Mouse (Mus musculus) forebrain, embryonic 13.5 days (tissue): ENCODE measurements at regions not wholly inside any gene's neighbourhood (a gene's known extent, or its start where the extent isn't known, plus 50 kb on each side); places are given as distances from the start of the nearest gene placed in this dataset.
A peak's percentile ranks its signal among the peaks of the same experiment; 100 is the strongest.

Source experiments
- ATAC-seq: fragments of 200-750 bp; cut with Nextera tagmentation; 2 replicates; pipeline ENCODE4 v1.8.0; 2017
- H3K27ac ChIP-seq: fragments of 300-500 bp; sonication (generic); 2 replicates; pipeline ENCODE4 v1.5.1; 2015; ENCODE audit warnings: inconsistent platforms, mild to moderate bottlenecking, moderate library complexity
- H3K27me3 ChIP-seq: fragments of 300-500 bp; sonication (generic); 2 replicates; pipeline ENCODE4 v1.6.1; 2015; ENCODE audit warnings: mild to moderate bottlenecking, inconsistent platforms
- H3K36me3 ChIP-seq: fragments of 300-500 bp; sonication (generic); 2 replicates; pipeline ENCODE4 v1.6.1; 2015; ENCODE audit warnings: mild to moderate bottlenecking, inconsistent platforms; ENCODE audit not compliant: poor library complexity, severe bottlenecking
- H3K4me1 ChIP-seq: fragments of 300-500 bp; sonication (generic); 2 replicates; pipeline ENCODE4 v1.6.1; 2015; ENCODE audit warnings: inconsistent platforms
- H3K4me2 ChIP-seq: fragments of 300-500 bp; sonication (generic); 2 replicates; pipeline ENCODE4 v1.6.1; 2015; ENCODE audit warnings: inconsistent platforms, mild to moderate bottlenecking, moderate library complexity
- H3K4me3 ChIP-seq: fragments of 300-500 bp; sonication (generic); 2 replicates; pipeline ENCODE4 v1.5.1; 2015; ENCODE audit warnings: mild to moderate bottlenecking, inconsistent platforms
- H3K9ac ChIP-seq: fragments of 300-500 bp; sonication (generic); 2 replicates; pipeline ENCODE4 v1.6.1; 2015; ENCODE audit warnings: mild to moderate bottlenecking, inconsistent platforms
- H3K9me3 ChIP-seq: fragments of 300-500 bp; sonication (generic); replicated peaks from 2 replicates; pipeline ENCODE4 v1.6.1; 2016; ENCODE audit warnings: inconsistent platforms
- WGBS: fragments of 180-500 bp; shearing (Covaris S2); methylation state at CpG from one replicate; pipeline ENCODE4 v1.1.7; 2015; 5-methylcytosine and 5-hydroxymethylcytosine counted together

DNA sequence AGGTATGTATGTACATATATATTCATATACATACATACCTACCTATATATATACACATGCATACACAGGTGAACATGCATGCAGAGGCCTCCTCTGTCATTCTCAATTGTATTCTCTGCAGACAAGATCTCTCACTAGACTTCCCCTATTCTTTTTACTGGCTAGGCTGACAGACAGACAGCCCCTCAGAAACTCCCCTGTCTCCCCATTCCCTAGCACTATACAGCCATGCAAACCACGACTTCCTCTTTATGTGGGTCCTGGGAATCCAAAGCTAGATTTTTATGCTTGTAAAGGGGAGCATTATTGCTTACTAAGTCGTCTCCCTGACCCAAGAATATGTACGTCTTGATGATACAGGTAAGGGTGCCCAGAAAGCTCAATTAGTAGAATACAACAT, 86.9 kb downstream of the Fam124b start:
- 78% methylated on average over 3 of the region's 3 CpGs for WGBS
- no peak for ATAC-seq
- H3K9me3 ChIP-seq = no peaks in the 10 kb centered on the region
- H3K27me3 ChIP-seq = no peaks in the 10 kb centered on the region
- no peak overlapping the region for H3K9ac ChIP-seq
- H3K4me1 ChIP-seq = no peaks in the 10 kb centered on the region
- no peak overlapping the region for H3K4me3 ChIP-seq
- H3K4me2 ChIP-seq = no peak overlapping the region
- H3K27ac ChIP-seq = no peak overlapping the region
- no peaks in the 10 kb centered on the region for H3K36me3 ChIP-seq

DNA sequence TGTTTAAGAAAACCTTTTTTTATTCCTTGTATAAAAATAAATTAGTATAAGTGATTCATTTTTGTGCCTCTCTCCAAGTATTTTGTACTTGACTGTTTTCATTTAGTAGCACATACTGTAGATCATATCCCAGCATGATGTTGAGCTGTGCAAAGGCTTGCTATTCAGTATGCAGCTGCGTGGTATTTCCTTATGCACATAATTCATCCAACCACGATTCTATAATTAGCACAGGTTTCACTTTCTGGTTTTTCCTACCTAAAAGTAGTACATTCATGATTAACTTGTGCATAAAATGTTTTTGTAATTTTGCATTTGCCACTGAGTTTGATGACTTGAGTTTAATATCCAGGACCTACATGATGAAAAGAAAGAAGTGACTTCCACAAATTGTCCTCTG, 94.3 kb downstream of the Fam124b start:
- Histone ChIP-seq H3K4me1 (no peaks in the 10 kb centered on the region), H3K4me2 (no peak overlapping the region), H3K27ac (no peak overlapping the region), H3K4me3 (no peak overlapping the region), H3K9me3 (no peaks in the 10 kb centered on the region), H3K27me3 (no peaks in the 10 kb centered on the region), H3K9ac (no peak overlapping the region), H3K36me3 (no peaks in the 10 kb centered on the region)
- WGBS = 89% methylated on average over 2 of the region's 2 CpGs
- ATAC-seq = no peak

DNA sequence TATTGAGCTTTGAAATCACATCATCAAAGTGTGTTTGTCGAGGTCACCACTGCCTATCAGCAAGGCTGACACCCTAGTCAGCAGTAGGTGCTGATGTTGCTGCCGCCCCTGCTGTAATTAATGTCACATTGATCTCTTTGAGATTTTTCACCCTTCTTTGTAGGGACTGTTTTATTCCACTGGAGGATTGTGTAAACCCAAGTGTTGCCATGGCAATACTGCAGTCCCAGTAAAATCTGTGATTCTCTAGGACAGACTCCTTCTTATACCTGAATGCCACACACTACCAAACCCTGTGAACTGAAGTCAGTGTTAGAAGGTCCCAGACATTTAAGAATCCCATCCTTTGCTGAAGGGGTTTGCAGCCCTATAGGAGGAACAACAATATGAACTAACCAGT, 102.4 kb downstream of the Fam124b start:
- Histone ChIP-seq H3K36me3 (no peaks in the 10 kb centered on the region), H3K9me3 (no peaks in the 10 kb centered on the region), H3K4me1 (no peaks in the 10 kb centered on the region), H3K9ac (no peak overlapping the region), H3K27me3 (no peaks in the 10 kb centered on the region), H3K27ac (no peak overlapping the region), H3K4me3 (no peak overlapping the region), H3K4me2 (no peak overlapping the region)
- 39% methylated on average over 2 of the region's 2 CpGs for WGBS
- ATAC-seq = no peak

- H3K36me3 ChIP-seq = no peaks in the 10 kb centered on the region
- no peak for ATAC-seq
Measured at GRCm38 (mm10) chr1:80107747-80108476, 110.4 kb downstream of the Fam124b start.

GRCm38 (mm10) chr1:80106269-80106668, 112.0 kb downstream of the Fam124b start:
- no peaks in the 10 kb centered on the region for H3K36me3 ChIP-seq
- no peak overlapping the region for H3K4me3 ChIP-seq
- ATAC-seq = peak; percentile 48
- no peak overlapping the region for H3K9ac ChIP-seq
- 76% methylated on average over 2 of the region's 2 CpGs for WGBS
- no peak overlapping the region for H3K4me2 ChIP-seq
- H3K27ac ChIP-seq = no peak overlapping the region
- no peaks in the 10 kb centered on the region for H3K4me1 ChIP-seq
- no peaks in the 10 kb centered on the region for H3K27me3 ChIP-seq
- H3K9me3 ChIP-seq = no peaks in the 10 kb centered on the region

More at GRCm38 (mm10) chr1:80107747-80108476, 110.4 kb downstream of the Fam124b start:
- H3K4me3 ChIP-seq = no peak overlapping the region
- no peaks in the 10 kb centered on the region for H3K9me3 ChIP-seq
- H3K4me2 ChIP-seq = no peak overlapping the region
- no peak overlapping the region for H3K9ac ChIP-seq
- H3K4me1 ChIP-seq = no peaks in the 10 kb centered on the region
- WGBS = 82% methylated on average over 2 of the region's 2 CpGs
- H3K27ac ChIP-seq = no peak overlapping the region
- H3K27me3 ChIP-seq = no peaks in the 10 kb centered on the region

GRCm38 (mm10) chr1:80098266-80098665, 120.0 kb downstream of the Fam124b start:
- 94% methylated on average over 1 of the region's 1 CpGs for WGBS
- H3K27ac ChIP-seq = no peak overlapping the region
- no peaks in the 10 kb centered on the region for H3K36me3 ChIP-seq
- H3K9me3 ChIP-seq = no peaks in the 10 kb centered on the region
- H3K4me2 ChIP-seq = no peak overlapping the region
- no peak overlapping the region for H3K4me3 ChIP-seq
- no peaks in the 10 kb centered on the region for H3K27me3 ChIP-seq
- ATAC-seq = no peak
- no peaks in the 10 kb centered on the region for H3K4me1 ChIP-seq
- H3K9ac ChIP-seq = no peak overlapping the region

GRCm38 (mm10) chr1:80091800-80092199, 126.5 kb downstream of the Fam124b start:
- H3K9me3 ChIP-seq = no peaks in the 10 kb centered on the region

DNA sequence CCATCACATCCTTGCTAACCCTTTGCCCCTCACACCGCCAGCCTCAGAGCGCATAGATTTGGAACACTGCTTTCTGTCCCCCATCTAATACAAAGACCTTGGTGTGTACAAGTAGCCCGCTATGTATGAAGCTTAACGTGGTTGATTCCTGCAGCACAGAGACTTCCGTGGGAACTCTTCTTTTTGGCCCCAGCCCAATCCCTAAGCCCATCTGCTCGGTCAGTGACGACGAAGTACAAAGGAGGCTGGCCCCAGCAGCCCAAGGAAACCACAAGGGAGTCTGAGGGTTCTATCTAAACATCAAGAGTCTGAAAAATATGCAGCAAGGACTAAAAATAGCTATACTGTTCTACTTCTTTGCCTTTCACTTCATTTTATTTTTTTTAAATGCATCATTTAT, 126.9 kb downstream of the Fam124b start:
- 83% methylated on average over 8 of the region's 8 CpGs for WGBS
- no peak overlapping the region for H3K4me2 ChIP-seq
- no peaks in the 10 kb centered on the region for H3K9me3 ChIP-seq
- H3K27ac ChIP-seq = no peak overlapping the region
- no peak overlapping the region for H3K4me3 ChIP-seq
- no peaks in the 10 kb centered on the region for H3K36me3 ChIP-seq
- ATAC-seq = no peak
- H3K9ac ChIP-seq = no peak overlapping the region
- H3K4me1 ChIP-seq = no peaks in the 10 kb centered on the region
- H3K27me3 ChIP-seq = no peaks in the 10 kb centered on the region

More at GRCm38 (mm10) chr1:80091800-80092199, 126.5 kb downstream of the Fam124b start:
- 65% methylated on average over 2 of the region's 2 CpGs for WGBS
- no peak overlapping the region for H3K4me3 ChIP-seq
- no peaks in the 10 kb centered on the region for H3K27me3 ChIP-seq
- no peak overlapping the region for H3K9ac ChIP-seq
- no peak for ATAC-seq
- no peak overlapping the region for H3K4me2 ChIP-seq
- H3K4me1 ChIP-seq = no peaks in the 10 kb centered on the region
- H3K27ac ChIP-seq = no peak overlapping the region
- no peaks in the 10 kb centered on the region for H3K36me3 ChIP-seq

DNA sequence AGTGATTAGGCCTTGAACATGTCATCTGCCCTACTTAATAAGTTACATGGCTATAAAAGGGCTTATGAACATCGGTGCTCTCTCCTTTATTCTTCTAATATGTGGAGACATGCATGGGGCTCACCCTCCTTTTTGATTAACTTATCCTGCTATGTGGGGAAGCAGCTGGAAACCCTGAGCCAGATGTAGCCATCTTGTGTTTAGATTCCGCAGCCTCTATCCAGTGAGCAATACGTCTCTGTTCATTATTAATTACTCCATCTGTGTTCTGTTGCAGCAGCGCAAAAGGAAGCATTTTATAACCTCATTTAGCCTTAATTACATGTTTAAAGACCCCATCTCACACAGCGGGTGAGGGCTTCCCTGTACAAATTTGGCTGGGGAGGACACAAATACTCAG, 129.6 kb downstream of the Fam124b start:
- ATAC-seq = 0 out of 2 replicates have a peak, but pooled peaks have one; percentile 19
- Histone ChIP-seq H3K27ac (no peak overlapping the region), H3K36me3 (no peaks in the 10 kb centered on the region), H3K4me1 (no peaks in the 10 kb centered on the region), H3K9ac (no peak overlapping the region), H3K4me2 (no peak overlapping the region), H3K9me3 (no peaks in the 10 kb centered on the region), H3K27me3 (no peaks in the 10 kb centered on the region), H3K4me3 (no peak overlapping the region)
- WGBS = 74% methylated on average over 5 of the region's 5 CpGs

DNA sequence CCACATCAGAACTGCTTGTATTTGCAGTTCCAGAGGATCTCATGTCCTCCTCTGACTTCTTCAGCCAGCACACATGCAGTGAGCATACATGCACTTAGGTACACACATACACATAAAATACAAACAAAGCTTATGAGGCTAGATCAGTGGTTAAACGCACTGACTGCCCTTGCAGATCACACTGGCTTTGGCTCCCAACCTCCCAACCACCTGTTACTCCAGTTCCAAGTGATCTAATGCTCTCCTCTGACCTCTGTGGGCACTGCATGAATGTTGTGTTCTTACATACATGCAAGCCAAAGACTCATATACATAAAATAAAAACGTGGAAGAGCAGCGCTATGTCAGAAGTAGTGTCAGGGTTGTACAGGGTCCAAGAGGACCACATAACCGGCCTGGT, 141.9 kb downstream of the Fam124b start:
- 88% methylated on average over 4 of the region's 4 CpGs for WGBS
- H3K36me3 ChIP-seq = no peaks in the 10 kb centered on the region
- no peak overlapping the region for H3K27ac ChIP-seq
- no peak overlapping the region for H3K9ac ChIP-seq
- no peaks in the 10 kb centered on the region for H3K27me3 ChIP-seq
- no peaks in the 10 kb centered on the region for H3K9me3 ChIP-seq
- ATAC-seq = no peak
- no peaks in the 10 kb centered on the region for H3K4me1 ChIP-seq
- no peak overlapping the region for H3K4me2 ChIP-seq
- no peak overlapping the region for H3K4me3 ChIP-seq

DNA sequence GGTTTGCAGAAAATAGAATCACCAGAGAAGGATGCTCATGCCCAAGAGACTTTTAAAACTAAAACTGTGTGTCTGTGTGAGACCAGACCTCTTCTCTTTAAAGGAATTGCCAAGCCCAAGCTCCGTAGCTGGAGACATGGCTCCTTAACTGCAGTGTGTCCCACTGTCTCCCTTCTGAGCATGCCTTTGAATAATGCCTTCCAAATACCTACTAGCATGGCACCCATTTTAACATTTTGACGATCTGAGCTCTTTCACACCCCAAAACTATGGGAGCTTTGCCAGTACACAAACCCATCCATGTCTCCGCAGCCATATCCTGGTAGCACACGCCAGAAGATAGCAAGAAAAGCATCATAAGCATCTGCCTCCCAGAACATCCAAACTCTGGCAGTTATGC, 143.9 kb downstream of the Fam124b start:
- Histone ChIP-seq H3K9ac (no peak overlapping the region), H3K4me2 (no peak overlapping the region), H3K27me3 (no peaks in the 10 kb centered on the region), H3K4me3 (no peak overlapping the region), H3K27ac (no peak overlapping the region), H3K36me3 (no peaks in the 10 kb centered on the region), H3K9me3 (no peaks in the 10 kb centered on the region), H3K4me1 (no peaks in the 10 kb centered on the region)
- WGBS = 92% methylated on average over 4 of the region's 4 CpGs
- ATAC-seq = no peak

GRCm38 (mm10) chr1:80073950-80074349, 144.3 kb downstream of the Fam124b start:
- Histone ChIP-seq H3K4me3 (no peak overlapping the region), H3K9me3 (no peaks in the 10 kb centered on the region), H3K27ac (no peak overlapping the region), H3K4me1 (no peaks in the 10 kb centered on the region), H3K36me3 (no peaks in the 10 kb centered on the region), H3K27me3 (no peaks in the 10 kb centered on the region), H3K4me2 (no peak overlapping the region), H3K9ac (no peak overlapping the region)
- 93% methylated on average over 3 of the region's 3 CpGs for WGBS
- ATAC-seq = no peak

DNA sequence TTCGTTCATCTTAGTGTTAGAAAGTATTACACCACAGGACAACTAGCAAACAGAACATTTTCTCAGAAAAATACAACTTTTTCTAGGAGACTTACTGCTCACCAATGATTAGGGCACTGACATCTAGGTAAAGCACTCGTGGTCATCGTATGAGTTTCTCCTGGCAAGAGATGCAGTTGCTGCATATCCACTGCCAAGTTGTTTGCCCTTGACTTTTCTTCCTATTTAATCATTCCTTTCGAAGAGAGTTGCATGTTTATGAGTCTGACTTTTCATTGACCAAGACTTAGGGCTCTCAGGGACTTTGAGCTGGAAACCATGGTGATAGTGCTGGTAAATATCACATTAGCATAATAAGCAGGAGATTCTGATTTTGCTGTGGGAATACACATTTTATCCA, 149.1 kb downstream of the Fam124b start:
- H3K4me2 ChIP-seq = no peak overlapping the region
- H3K36me3 ChIP-seq = no peaks in the 10 kb centered on the region
- WGBS = 87% methylated on average over 4 of the region's 4 CpGs
- no peak for ATAC-seq
- no peaks in the 10 kb centered on the region for H3K27me3 ChIP-seq
- no peak overlapping the region for H3K4me3 ChIP-seq
- no peak overlapping the region for H3K27ac ChIP-seq
- H3K9me3 ChIP-seq = no peaks in the 10 kb centered on the region
- no peaks in the 10 kb centered on the region for H3K4me1 ChIP-seq
- H3K9ac ChIP-seq = no peak overlapping the region
